Mouse (Mus musculus) kidney, adult 2 months (tissue): Measurements from ENCODE around the gene Dnlz.

ENCODE experiments used
- CTCF ChIP-seq: fragments of 200-500 bp; conservative IDR thresholded peaks from 2 replicates; pipeline ENCODE4 v1.5.1; 2011; ENCODE audit warnings: low read depth, mild to moderate bottlenecking, control low read depth, low read length, moderate library complexity, mixed read lengths; ENCODE audit not compliant: insufficient read depth, insufficient read length
- POLR2A ChIP-seq: fragments of 200-500 bp; IDR thresholded peaks from one replicate; pipeline ENCODE4 v1.6.1; 2011; ENCODE audit warnings: low read depth, low read length, control low read depth

GRCm38 (mm10) chr2:26348241-26348640 is 3.7 kb downstream of the Dnlz start:
- TF ChIP-seq POLR2A (no peak), CTCF (no peak)
